Mouse (Mus musculus) hindbrain, embryonic 10.5 days (tissue): ENCODE results near the gene Grik4. TPM values are rescaled to one million over a fixed set of nuclear protein-coding genes. Genes with fewer than 3 reads are reported as not detected.

Experiments used
- DNase-seq: peaks from one replicate; pipeline ENCODE4 v3.0.0-alpha.2; 2017; ENCODE audit warnings: low spot score
- H3K27ac ChIP-seq: fragments of 300-500 bp; sonication (generic); 2 replicates; pipeline ENCODE4 v1.5.1; 2016; ENCODE audit warnings: mild to moderate bottlenecking, moderate library complexity
- H3K27me3 ChIP-seq: fragments of 300-500 bp; sonication (generic); 2 replicates; pipeline ENCODE4 v1.6.1; 2016; ENCODE audit warnings: mild to moderate bottlenecking; ENCODE audit not compliant: poor library complexity, insufficient read depth, severe bottlenecking
- H3K36me3 ChIP-seq: fragments of 300-500 bp; sonication (generic); 2 replicates; pipeline ENCODE4 v1.6.1; 2016; ENCODE audit warnings: mild to moderate bottlenecking, moderate library complexity
- H3K4me1 ChIP-seq: fragments of 300-500 bp; sonication (generic); replicated peaks from 2 replicates; pipeline ENCODE4 v1.6.1; 2016; ENCODE audit warnings: mild to moderate bottlenecking
- H3K4me3 ChIP-seq: fragments of 300-500 bp; sonication (generic); 2 replicates; pipeline ENCODE4 v1.5.1; 2016; ENCODE audit warnings: mild to moderate bottlenecking, moderate library complexity
- H3K9me3 ChIP-seq: fragments of 300-500 bp; sonication (generic); 2 replicates; pipeline ENCODE4 v1.6.1; 2016; ENCODE audit warnings: mild to moderate bottlenecking, moderate library complexity
- WGBS: fragments of 180-500 bp; shearing (Covaris S2); methylation state at CpG from one replicate; pipeline ENCODE4 v1.1.7; 2016; 5-methylcytosine and 5-hydroxymethylcytosine counted together
- polyA plus RNA-seq: library from polyadenylated mRNA; unstranded; fragments of >200 nt; fragmentation: Nextera tagmentation; extraction: Ambion mirVana; gene quantifications from 2 replicates; pipeline ENCODE4 v1.2.1, GENCODE M21; 2016

The Grik4 gene
- polyA plus RNA-seq, 1 experiment from 2014 or later, result 2.9 TPM

- Histone ChIP-seq H3K36me3 (no peaks in the 10 kb centered on the region), H3K27me3 (peaks cover 65% of the 10 kb centered on the region), H3K4me1 (peaks cover 37% of the 10 kb centered on the region), H3K9me3 (no peaks in the 10 kb centered on the region), H3K27ac (no peak overlapping the region), H3K4me3 (no peak overlapping the region)
- DNase-seq, result no peak
- 46% methylated on average over 4 of the region's 4 CpGs for WGBS
Measured at GRCm38 (mm10) chr9:42942148-42942547, 2.1 kb downstream of the Grik4 start.

GRCm38 (mm10) chr9:42932146-42932545 is 12.1 kb downstream of the Grik4 start:
- H3K9me3 ChIP-seq, result no peaks in the 10 kb centered on the region
- peaks cover 15% of the 10 kb centered on the region for H3K4me1 ChIP-seq
- WGBS, result 75% methylated on average over 7 of the region's 7 CpGs
- H3K27me3 ChIP-seq, result peaks cover 36% of the 10 kb centered on the region
- no peak overlapping the region for H3K4me3 ChIP-seq
- H3K36me3 ChIP-seq, result no peaks in the 10 kb centered on the region
- no peak for DNase-seq
- no peak overlapping the region for H3K27ac ChIP-seq

- H3K27ac ChIP-seq, result no peak overlapping the region
- DNase-seq, result no peak
- H3K4me3 ChIP-seq, result no peak overlapping the region
- 81% methylated on average over 10 of the region's 10 CpGs for WGBS
- H3K27me3 ChIP-seq, result peaks cover 16% of the 10 kb centered on the region; the same call in 1 of the 2 replicates
- no peaks in the 10 kb centered on the region for H3K9me3 ChIP-seq
- no peaks in the 10 kb centered on the region for H3K36me3 ChIP-seq
- peaks cover 26% of the 10 kb centered on the region for H3K4me1 ChIP-seq
Measured at GRCm38 (mm10) chr9:42927498-42927897, 16.8 kb downstream of the Grik4 start.

GRCm38 (mm10) chr9:42926564-42926963 is 17.7 kb downstream of the Grik4 start:
- H3K27ac ChIP-seq, result no peak overlapping the region
- WGBS, result 82% methylated on average over 6 of the region's 6 CpGs
- H3K4me1 ChIP-seq, result peaks cover 31% of the 10 kb centered on the region
- H3K9me3 ChIP-seq, result no peaks in the 10 kb centered on the region
- H3K27me3 ChIP-seq, result peaks cover 12% of the 10 kb centered on the region; the same call in 1 of the 2 replicates
- DNase-seq, result no peak
- H3K36me3 ChIP-seq, result no peaks in the 10 kb centered on the region
- no peak overlapping the region for H3K4me3 ChIP-seq

- 85% methylated on average over 4 of the region's 4 CpGs for WGBS
- peaks cover 16% of the 10 kb centered on the region for H3K27me3 ChIP-seq
Measured at GRCm38 (mm10) chr9:42921830-42922229, 22.5 kb downstream of the Grik4 start.

GRCm38 (mm10) chr9:42920190-42920589 is 24.1 kb downstream of the Grik4 start:
- Histone ChIP-seq H3K4me1 (peaks cover 26% of the 10 kb centered on the region), H3K36me3 (no peaks in the 10 kb centered on the region), H3K4me3 (no peak overlapping the region), H3K9me3 (no peaks in the 10 kb centered on the region), H3K27me3 (peaks cover 22% of the 10 kb centered on the region), H3K27ac (no peak overlapping the region)
- DNase-seq, result no peak
- WGBS, result 52% methylated on average over 7 of the region's 7 CpGs

More at GRCm38 (mm10) chr9:42921830-42922229, 22.5 kb downstream of the Grik4 start:
- H3K36me3 ChIP-seq, result no peaks in the 10 kb centered on the region
- no peaks in the 10 kb centered on the region for H3K9me3 ChIP-seq
- H3K27ac ChIP-seq, result no peak overlapping the region
- H3K4me3 ChIP-seq, result no peak overlapping the region
- H3K4me1 ChIP-seq, result peaks cover 26% of the 10 kb centered on the region
- no peak for DNase-seq

- no peak overlapping the region for H3K4me3 ChIP-seq
- no peak overlapping the region for H3K27ac ChIP-seq
- peaks cover 22% of the 10 kb centered on the region for H3K27me3 ChIP-seq
- H3K36me3 ChIP-seq, result no peaks in the 10 kb centered on the region
- H3K9me3 ChIP-seq, result no peaks in the 10 kb centered on the region
- no peak for DNase-seq
- WGBS, result 77% methylated on average over 7 of the region's 7 CpGs
- peaks cover 16% of the 10 kb centered on the region for H3K4me1 ChIP-seq
Measured at GRCm38 (mm10) chr9:42917911-42918310, 26.4 kb downstream of the Grik4 start.

- H3K27ac ChIP-seq, result no peak overlapping the region
- H3K27me3 ChIP-seq, result peaks cover 18% of the 10 kb centered on the region; the same call in 1 of the 2 replicates
- peaks cover 14% of the 10 kb centered on the region for H3K4me1 ChIP-seq
- no peaks in the 10 kb centered on the region for H3K9me3 ChIP-seq
- no peak overlapping the region for H3K4me3 ChIP-seq
- H3K36me3 ChIP-seq, result no peaks in the 10 kb centered on the region
- DNase-seq, result no peak
- WGBS, result 91% methylated on average over 2 of the region's 2 CpGs
Measured at GRCm38 (mm10) chr9:42913201-42913600, 31.1 kb downstream of the Grik4 start.

- Histone ChIP-seq H3K36me3 (no peaks in the 10 kb centered on the region), H3K4me3 (no peak overlapping the region), H3K27ac (peak overlapping the region; percentile 54; the same call in 1 of the 2 replicates), H3K4me1 (peaks cover 39% of the 10 kb centered on the region), H3K27me3 (peaks cover 12% of the 10 kb centered on the region; the same call in 1 of the 2 replicates), H3K9me3 (peaks cover 8% of the 10 kb centered on the region; the same call in 1 of the 2 replicates)
- DNase-seq, result peak; percentile 24
- 44% methylated on average over 8 of the region's 8 CpGs for WGBS
Measured at GRCm38 (mm10) chr9:42908657-42909313, 35.5 kb downstream of the Grik4 start.

- peaks cover 47% of the 10 kb centered on the region for H3K4me1 ChIP-seq
- 21% methylated on average over 3 of the region's 3 CpGs for WGBS
- H3K36me3 ChIP-seq, result no peaks in the 10 kb centered on the region
- no peak overlapping the region for H3K4me3 ChIP-seq
- peaks cover 8% of the 10 kb centered on the region; the same call in 1 of the 2 replicates for H3K9me3 ChIP-seq
- H3K27me3 ChIP-seq, result peaks cover 18% of the 10 kb centered on the region
- peak overlapping the region; percentile 46 for H3K27ac ChIP-seq
- DNase-seq, result peak; percentile 35
Measured at GRCm38 (mm10) chr9:42906995-42907394, 37.3 kb downstream of the Grik4 start.

- Histone ChIP-seq H3K36me3 (no peaks in the 10 kb centered on the region), H3K27me3 (peaks cover 87% of the 10 kb centered on the region)
Measured at GRCm38 (mm10) chr9:42898091-42898591, 46.2 kb downstream of the Grik4 start.

GRCm38 (mm10) chr9:42897361-42898051 is 46.8 kb downstream of the Grik4 start:
- H3K9me3 ChIP-seq, result no peaks in the 10 kb centered on the region

More at GRCm38 (mm10) chr9:42898091-42898591, 46.2 kb downstream of the Grik4 start:
- H3K4me3 ChIP-seq, result peak overlapping the region; percentile 65
- H3K27ac ChIP-seq, result peak overlapping the region; percentile 85
- H3K9me3 ChIP-seq, result no peaks in the 10 kb centered on the region
- peak; percentile 55 for DNase-seq
- 2% methylated on average over 11 of the region's 11 CpGs for WGBS
- H3K4me1 ChIP-seq, result peaks cover 50% of the 10 kb centered on the region

More at GRCm38 (mm10) chr9:42897361-42898051, 46.8 kb downstream of the Grik4 start:
- WGBS, result under 1% methylated on average over 52 of the region's 52 CpGs
- peaks cover 88% of the 10 kb centered on the region for H3K27me3 ChIP-seq
- peak overlapping the region; percentile 85 for H3K27ac ChIP-seq
- H3K4me1 ChIP-seq, result peaks cover 50% of the 10 kb centered on the region
- peak overlapping the region; percentile 65 for H3K4me3 ChIP-seq
- no peaks in the 10 kb centered on the region for H3K36me3 ChIP-seq
- peak; percentile 76 for DNase-seq
